Comparison of ENCODE assay signal across 10 mouse cellular contexts in the genomic region with DNA sequence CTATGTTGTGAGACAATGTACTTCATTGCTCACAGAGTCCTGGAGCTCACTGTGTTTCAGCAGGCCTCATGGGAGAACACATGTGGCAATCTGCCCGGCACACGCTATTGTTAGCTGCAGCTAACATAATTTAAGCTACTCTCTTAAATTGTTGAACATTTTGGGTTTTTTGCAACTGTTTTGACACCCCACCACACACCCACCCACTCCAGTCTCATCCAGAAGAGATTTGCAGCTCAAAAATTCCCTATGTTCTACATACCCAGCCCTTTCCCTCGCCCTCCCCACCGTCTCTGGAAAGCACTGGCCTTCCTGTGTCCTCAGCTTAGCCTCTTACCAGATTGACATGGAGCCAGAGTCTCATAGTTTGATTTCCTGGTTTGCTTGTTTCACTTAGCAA. TPM values are rescaled to one million over a fixed set of nuclear protein-coding genes. Genes with fewer than 3 reads are reported as not detected.
DNase-seq lines count a peak whose midpoint lies in the region; ATAC-seq and TF ChIP-seq lines count a peak whose summit lies in the region.
"Had no signal": no experiment of that assay in that cellular context is flagged by ENCODE, and none has a peak within 500 bp of the region (broad histone marks: within the 10 kb centered on the region; RNA-seq: fewer than 3 reads in every experiment).

No protein-coding gene starts in this region.

- WGBS in stomach, postnatal 0 days: 73% methylated on average over 4 of the region's 4 CpGs
- 57% methylated on average over 4 of the region's 4 CpGs for WGBS in cerebellum, adult 2 months
- WGBS in hindbrain, embryonic 16.5 days: 78% methylated on average over 4 of the region's 4 CpGs

- ATAC-seq in stomach, postnatal 0 days (ENCODE audit: low FRiP score, low TSS enrichment): no peak
- ATAC-seq in hindbrain, embryonic 16.5 days: no peak
- ATAC-seq: intestine, postnatal 0 days had no signal

- intact Hi-C loops in left cerebral cortex, postnatal 4 days (cut with DNase I): no loop called here
- intact Hi-C loops in gastrocnemius, postnatal 36 days (cut with DNase I): no loop called here

- no peak overlapping the region; the same call in 1 of the 2 replicates for H3K4me3 ChIP-seq in layer of hippocampus, adult 2 months
- no peak overlapping the region for H3K4me3 ChIP-seq in stomach, postnatal 0 days (ENCODE audit: low read depth, low read length)
- no peak overlapping the region for H3K4me3 ChIP-seq in cerebellum, adult 2 months (replicated peaks; ENCODE audit: insufficient read depth, low read depth, low read length)
- no peak overlapping the region for H3K4me3 ChIP-seq in hindbrain, embryonic 16.5 days (ENCODE audit: low read length)

- peak overlapping the region; percentile 75 for H3K27ac ChIP-seq in layer of hippocampus, adult 2 months
- H3K27ac ChIP-seq in stomach, postnatal 0 days (replicated peaks): no peak overlapping the region
- H3K27ac ChIP-seq in cerebellum, adult 2 months (ENCODE audit: insufficient read depth, low read length): no peak overlapping the region
- H3K27ac ChIP-seq in hindbrain, embryonic 16.5 days (ENCODE audit: low read depth, low read length): no peak overlapping the region

- H3K27me3 ChIP-seq in stomach, postnatal 0 days (ENCODE audit: control insufficient read depth, insufficient read depth, low read length): no peaks in the 10 kb centered on the region
- no peaks in the 10 kb centered on the region for H3K27me3 ChIP-seq in cerebellum, adult 2 months (ENCODE audit: control insufficient read depth, insufficient read depth, low read length)
- H3K27me3 ChIP-seq in hindbrain, embryonic 16.5 days (replicated peaks; ENCODE audit: control insufficient read depth, insufficient read depth, low read length): no peaks in the 10 kb centered on the region

- no peak for TF ChIP-seq EP300 in stomach, postnatal 0 days (optimal IDR thresholded peaks at IDR 0.05)

- peak; percentile 73 for DNase-seq in left cerebral cortex, adult 11 months (ENCODE audit: low spot score)
- DNase-seq in left cerebral cortex, postnatal 4 days: no peak
- DNase-seq in gastrocnemius, postnatal 36 days: peak; percentile 73 to 77
- peak; percentile 83 to 85 for DNase-seq in layer of hippocampus, adult 2 months (ENCODE audit: low spot score in 2 of 2)
- peak; percentile 85 to 92 for DNase-seq in right cerebral cortex, postnatal 36 days (ENCODE audit: low spot score in 2 of 2)
- DNase-seq in stomach, postnatal 0 days (ENCODE audit: low spot score): no peak
- no peak for DNase-seq in cerebellum, adult 2 months
- DNase-seq: thymus, adult 18-20 months had no signal

- no peaks in the 10 kb centered on the region for H3K36me3 ChIP-seq in stomach, postnatal 0 days (ENCODE audit: control insufficient read depth, insufficient read depth, low read length)
- no peaks in the 10 kb centered on the region for H3K36me3 ChIP-seq in hindbrain, embryonic 16.5 days (ENCODE audit: control insufficient read depth, insufficient read depth, low read length)

- H3K4me1 ChIP-seq in stomach, postnatal 0 days (replicated peaks; ENCODE audit: control insufficient read depth, insufficient read depth): no peaks in the 10 kb centered on the region
- no peaks in the 10 kb centered on the region for H3K4me1 ChIP-seq in cerebellum, adult 2 months (ENCODE audit: control insufficient read depth, insufficient read depth, low read length)
- H3K4me1 ChIP-seq in hindbrain, embryonic 16.5 days (ENCODE audit: control insufficient read depth, insufficient read depth, low read depth, low read length): no peaks in the 10 kb centered on the region

- no peak for TF ChIP-seq POLR2A in cerebellum, adult 2 months (IDR thresholded peaks at IDR 0.05; ENCODE audit: borderline replicate concordance, insufficient read depth, low read length)

- no peak for TF ChIP-seq CTCF in layer of hippocampus, adult 2 months (conservative IDR thresholded peaks at IDR 0.05)
- no peak for TF ChIP-seq CTCF in stomach, postnatal 0 days (IDR thresholded peaks at IDR 0.05; ENCODE audit: low read depth)
- TF ChIP-seq CTCF in cerebellum, adult 2 months (IDR thresholded peaks at IDR 0.05; ENCODE audit: borderline replicate concordance, insufficient read depth, low read depth, low read length): no peak

- H3K4me2 ChIP-seq in stomach, postnatal 0 days (replicated peaks; ENCODE audit: low read depth): no peak overlapping the region
- no peak overlapping the region for H3K4me2 ChIP-seq in hindbrain, embryonic 16.5 days (ENCODE audit: low read length)

- H3K9ac ChIP-seq in stomach, postnatal 0 days (ENCODE audit: low read length): no peak overlapping the region
- H3K9ac ChIP-seq in hindbrain, embryonic 16.5 days (ENCODE audit: low read depth, low read length): no peak overlapping the region

- no peaks in the 10 kb centered on the region for H3K9me3 ChIP-seq in stomach, postnatal 0 days (ENCODE audit: control insufficient read depth, low read length)
- no peaks in the 10 kb centered on the region for H3K9me3 ChIP-seq in hindbrain, embryonic 16.5 days (ENCODE audit: control insufficient read depth, low read length)

RNA-seq across cellular contexts. Expression of gene Cdc42se2, which starts 17.7 kb away (rescaled TPM):
- total RNA-seq in left cerebral cortex, postnatal 4 days (2021): 100 to 1,000 TPM; 104 to 107 TPM
- total RNA-seq in gastrocnemius, postnatal 36 days (2021): 10 to 100 TPM; 13.8 to 16.3 TPM
- 100 to 1,000 TPM; 134 TPM for total RNA-seq in layer of hippocampus, adult 2 months (2021)
- polyA plus RNA-seq in stomach, postnatal 0 days (2015; fragmentation: Nextera tagmentation; extraction: Ambion mirVana): 30.6 and 32.3 TPM in 2 replicates
- polyA plus RNA-seq in cerebellum, adult 2 months (2012; rRNA removed): 60.8 and 61.5 TPM in 2 replicates
- polyA plus RNA-seq in hindbrain, embryonic 16.5 days (2015; fragmentation: Nextera tagmentation; extraction: Ambion mirVana): 136 and 147 TPM in 2 replicates

RNA-seq across cellular contexts. Expression of gene Lyrm7, which starts 55.5 kb away (rescaled TPM):
- total RNA-seq in left cerebral cortex, postnatal 4 days (2021): 10 to 100 TPM; 17.5 to 26.2 TPM
- total RNA-seq in gastrocnemius, postnatal 36 days (2021): 10 to 100 TPM; 16.8 to 24.0 TPM
- 10 to 100 TPM; 28.7 to 30.9 TPM for total RNA-seq in layer of hippocampus, adult 2 months (2021)
- polyA plus RNA-seq in stomach, postnatal 0 days (2015; fragmentation: Nextera tagmentation; extraction: Ambion mirVana): 4.5 and 4.8 TPM in 2 replicates
- polyA plus RNA-seq in cerebellum, adult 2 months (2012; rRNA removed): 18.8 and 24.3 TPM in 2 replicates
- 10.4 and 10.6 TPM in 2 replicates for polyA plus RNA-seq in hindbrain, embryonic 16.5 days (2015; fragmentation: Nextera tagmentation; extraction: Ambion mirVana)

Comparison
In these comparisons a context has a peak if more than half of its experiments do, and no peak if none do; other contexts are left out.
1. DNase-seq: peak in left cerebral cortex, adult 11 months (single experiment), gastrocnemius, postnatal 36 days (2 of 2), layer of hippocampus, adult 2 months (2 of 2) and right cerebral cortex, postnatal 36 days (2 of 2); none in left cerebral cortex, postnatal 4 days (single experiment), stomach, postnatal 0 days (single experiment) and cerebellum, adult 2 months (0 of 2).
2. RNA of gene Cdc42se2, which starts 17.7 kb away (total RNA-seq): 134 TPM in layer of hippocampus, adult 2 months and 104 to 107 TPM in left cerebral cortex, postnatal 4 days; 13.8 to 16.3 TPM in gastrocnemius, postnatal 36 days; every median in the first group is over 4 times any median in the second.